Mouse (Mus musculus) midbrain, embryonic 15.5 days (tissue): ENCODE results near the gene Trio. TPM values are rescaled to one million over a fixed set of nuclear protein-coding genes. Genes with fewer than 3 reads are reported as not detected.

Experiments
- ATAC-seq: fragments of 200-750 bp; cut with Nextera tagmentation; replicated peaks from 2 replicates; pipeline ENCODE4 v1.8.0; 2017; ENCODE audit warnings: moderate TSS enrichment
- H3K27ac ChIP-seq: fragments of 300-500 bp; sonication (generic); 2 replicates; pipeline ENCODE4 v1.5.1; 2015; ENCODE audit warnings: mild to moderate bottlenecking, inconsistent platforms
- H3K27me3 ChIP-seq: fragments of 300-500 bp; sonication (generic); replicated peaks from 2 replicates; pipeline ENCODE4 v1.6.1; 2015; ENCODE audit warnings: inconsistent platforms
- H3K36me3 ChIP-seq: fragments of 300-500 bp; sonication (generic); replicated peaks from 2 replicates; pipeline ENCODE4 v1.6.1; 2015; ENCODE audit warnings: inconsistent platforms
- H3K4me1 ChIP-seq: fragments of 300-500 bp; sonication (generic); 2 replicates; pipeline ENCODE4 v1.6.1; 2015; ENCODE audit warnings: inconsistent platforms
- H3K4me2 ChIP-seq: fragments of 300-500 bp; sonication (generic); 2 replicates; pipeline ENCODE4 v1.6.1; 2015; ENCODE audit warnings: inconsistent platforms, mild to moderate bottlenecking, moderate library complexity
- H3K4me3 ChIP-seq: fragments of 300-500 bp; sonication (generic); 2 replicates; pipeline ENCODE4 v1.5.1; 2015; ENCODE audit warnings: mild to moderate bottlenecking, inconsistent platforms
- H3K9ac ChIP-seq: fragments of 300-500 bp; sonication (generic); 2 replicates; pipeline ENCODE4 v1.6.1; 2015; ENCODE audit warnings: mild to moderate bottlenecking, inconsistent platforms
- H3K9me3 ChIP-seq: fragments of 300-500 bp; sonication (generic); 2 replicates; pipeline ENCODE4 v1.6.1; 2016; ENCODE audit warnings: inconsistent platforms
- WGBS: fragments of 180-500 bp; shearing (Covaris S2); methylation state at CpG from one replicate; pipeline ENCODE4 v1.1.7; 2015; ENCODE audit warnings: mixed read lengths; 5-methylcytosine and 5-hydroxymethylcytosine counted together
- polyA plus RNA-seq: library from polyadenylated mRNA; unstranded; fragments of >200 nt; fragmentation: Nextera tagmentation; extraction: Ambion mirVana; gene quantifications from 2 replicates; pipeline ENCODE4 v1.2.1, GENCODE M21; 2015

Gene Trio
- polyA plus RNA-seq, 1 experiment from 2014 or later = 42.9 TPM

- H3K36me3 ChIP-seq = no peaks in the 10 kb centered on the region
- H3K9me3 ChIP-seq = no peaks in the 10 kb centered on the region
- H3K4me1 ChIP-seq = peaks cover 32% of the 10 kb centered on the region
- no peak overlapping the region for H3K4me3 ChIP-seq
- H3K4me2 ChIP-seq = no peak overlapping the region
- no peaks in the 10 kb centered on the region for H3K27me3 ChIP-seq
- H3K27ac ChIP-seq = no peak overlapping the region
- no peak for ATAC-seq
- WGBS = 71% methylated on average over 13 of the region's 13 CpGs
- H3K9ac ChIP-seq = no peak overlapping the region
Observed at GRCm38 (mm10) chr15:27981764-27982500, 43.7 kb downstream of the Trio start.

- no peak; the same call in 1 of the 2 replicates for ATAC-seq
- H3K36me3 ChIP-seq = no peaks in the 10 kb centered on the region
- no peaks in the 10 kb centered on the region for H3K27me3 ChIP-seq
- no peak overlapping the region for H3K9ac ChIP-seq
- no peak overlapping the region for H3K4me3 ChIP-seq
- peaks cover 34% of the 10 kb centered on the region for H3K4me1 ChIP-seq
- no peak overlapping the region for H3K27ac ChIP-seq
- H3K4me2 ChIP-seq = no peak overlapping the region
- WGBS = 54% methylated on average over 3 of the region's 3 CpGs
- no peaks in the 10 kb centered on the region for H3K9me3 ChIP-seq
Observed at GRCm38 (mm10) chr15:27981258-27981657, 44.4 kb downstream of the Trio start.

- Histone ChIP-seq H3K4me3 (no peak overlapping the region), H3K9ac (no peak overlapping the region), H3K4me2 (no peak overlapping the region), H3K36me3 (no peaks in the 10 kb centered on the region), H3K27ac (no peak overlapping the region), H3K9me3 (no peaks in the 10 kb centered on the region), H3K4me1 (peaks cover 34% of the 10 kb centered on the region), H3K27me3 (no peaks in the 10 kb centered on the region)
- WGBS = 87% methylated on average over 13 of the region's 13 CpGs
- ATAC-seq = no peak
Observed at GRCm38 (mm10) chr15:27980436-27980835, 45.2 kb downstream of the Trio start.

GRCm38 (mm10) chr15:27976950-27977349, 48.7 kb downstream of the Trio start:
- WGBS = 67% methylated on average over 4 of the region's 4 CpGs
- no peaks in the 10 kb centered on the region for H3K27me3 ChIP-seq
- H3K27ac ChIP-seq = no peak overlapping the region
- no peaks in the 10 kb centered on the region for H3K9me3 ChIP-seq
- no peaks in the 10 kb centered on the region for H3K36me3 ChIP-seq
- ATAC-seq = no peak
- no peak overlapping the region for H3K4me3 ChIP-seq
- no peak overlapping the region for H3K4me2 ChIP-seq
- peaks cover 32% of the 10 kb centered on the region for H3K4me1 ChIP-seq
- no peak overlapping the region for H3K9ac ChIP-seq

GRCm38 (mm10) chr15:27976366-27976765, 49.3 kb downstream of the Trio start:
- no peaks in the 10 kb centered on the region for H3K9me3 ChIP-seq
- H3K9ac ChIP-seq = no peak overlapping the region
- no peak for ATAC-seq
- H3K36me3 ChIP-seq = no peaks in the 10 kb centered on the region
- no peaks in the 10 kb centered on the region for H3K27me3 ChIP-seq
- H3K4me1 ChIP-seq = peaks cover 27% of the 10 kb centered on the region
- no peak overlapping the region for H3K27ac ChIP-seq
- H3K4me2 ChIP-seq = no peak overlapping the region
- no peak overlapping the region for H3K4me3 ChIP-seq

GRCm38 (mm10) chr15:27974637-27975036, 51.0 kb downstream of the Trio start:
- H3K9me3 ChIP-seq = no peaks in the 10 kb centered on the region
- no peak overlapping the region for H3K9ac ChIP-seq
- peaks cover 12% of the 10 kb centered on the region; the same call in 1 of the 2 replicates for H3K4me1 ChIP-seq
- no peaks in the 10 kb centered on the region for H3K27me3 ChIP-seq
- H3K4me3 ChIP-seq = no peak overlapping the region
- H3K4me2 ChIP-seq = no peak overlapping the region
- no peak overlapping the region for H3K27ac ChIP-seq
- WGBS = 89% methylated on average over 8 of the region's 8 CpGs
- no peaks in the 10 kb centered on the region for H3K36me3 ChIP-seq
- 0 out of 2 replicates have a peak, but pooled peaks have one; percentile 3 for ATAC-seq

GRCm38 (mm10) chr15:27968183-27968582, 57.5 kb downstream of the Trio start:
- Histone ChIP-seq H3K27me3 (no peaks in the 10 kb centered on the region), H3K4me1 (peaks cover 34% of the 10 kb centered on the region), H3K27ac (no peak overlapping the region), H3K4me3 (no peak overlapping the region), H3K36me3 (no peaks in the 10 kb centered on the region), H3K9me3 (no peaks in the 10 kb centered on the region), H3K4me2 (no peak overlapping the region), H3K9ac (no peak overlapping the region)
- ATAC-seq = no peak
- 80% methylated on average over 8 of the region's 8 CpGs for WGBS

- Histone ChIP-seq H3K36me3 (no peaks in the 10 kb centered on the region), H3K27me3 (no peaks in the 10 kb centered on the region), H3K4me2 (no peak overlapping the region), H3K9ac (no peak overlapping the region), H3K27ac (no peak overlapping the region), H3K4me1 (peaks cover 43% of the 10 kb centered on the region), H3K4me3 (no peak overlapping the region), H3K9me3 (no peaks in the 10 kb centered on the region)
- ATAC-seq = peak; percentile 26; the same call in 1 of the 2 replicates
- 70% methylated on average over 14 of the region's 14 CpGs for WGBS
Observed at GRCm38 (mm10) chr15:27967128-27967876, 58.3 kb downstream of the Trio start.

- Histone ChIP-seq H3K27ac (no peak overlapping the region), H3K4me2 (no peak overlapping the region), H3K9me3 (no peaks in the 10 kb centered on the region), H3K36me3 (no peaks in the 10 kb centered on the region), H3K4me1 (peaks cover 67% of the 10 kb centered on the region), H3K9ac (no peak overlapping the region), H3K27me3 (no peaks in the 10 kb centered on the region), H3K4me3 (no peak overlapping the region)
- no peak for ATAC-seq
- WGBS = 70% methylated on average over 6 of the region's 6 CpGs
Observed at GRCm38 (mm10) chr15:27964877-27965276, 60.8 kb downstream of the Trio start.

- WGBS = 90% methylated on average over 2 of the region's 2 CpGs
- Histone ChIP-seq H3K36me3 (no peaks in the 10 kb centered on the region), H3K9ac (no peak overlapping the region), H3K27ac (no peak overlapping the region), H3K27me3 (no peaks in the 10 kb centered on the region), H3K9me3 (no peaks in the 10 kb centered on the region), H3K4me3 (no peak overlapping the region), H3K4me2 (no peak overlapping the region), H3K4me1 (peaks cover 77% of the 10 kb centered on the region)
- ATAC-seq = no peak
Observed at GRCm38 (mm10) chr15:27963506-27963905, 62.1 kb downstream of the Trio start.

GRCm38 (mm10) chr15:27960642-27961041, 65.0 kb downstream of the Trio start:
- Histone ChIP-seq H3K4me1 (peaks cover 79% of the 10 kb centered on the region), H3K9ac (no peak overlapping the region), H3K4me2 (no peak overlapping the region), H3K36me3 (no peaks in the 10 kb centered on the region), H3K9me3 (no peaks in the 10 kb centered on the region), H3K27ac (no peak overlapping the region), H3K27me3 (no peaks in the 10 kb centered on the region), H3K4me3 (no peak overlapping the region)
- WGBS = 73% methylated on average over 9 of the region's 9 CpGs
- no peak for ATAC-seq

- no peak overlapping the region for H3K27ac ChIP-seq
- WGBS = 74% methylated on average over 9 of the region's 9 CpGs
- no peaks in the 10 kb centered on the region for H3K27me3 ChIP-seq
- 0 out of 2 replicates have a peak, but pooled peaks have one; percentile 19 for ATAC-seq
- H3K4me2 ChIP-seq = no peak overlapping the region
- H3K9ac ChIP-seq = no peak overlapping the region
- H3K4me3 ChIP-seq = no peak overlapping the region
- no peaks in the 10 kb centered on the region for H3K36me3 ChIP-seq
- no peaks in the 10 kb centered on the region for H3K9me3 ChIP-seq
- H3K4me1 ChIP-seq = peaks cover 80% of the 10 kb centered on the region
Observed at GRCm38 (mm10) chr15:27957867-27958266, 67.8 kb downstream of the Trio start.
